Mouse (Mus musculus) myocyte (in vitro differentiated cells): ENCODE results near the gene Mprip.

Experiments used
- MAX ChIP-seq: IDR thresholded peaks from one replicate; pipeline ENCODE4 v1.6.1; 2011; ENCODE audit warnings: low read depth, mild to moderate bottlenecking, control low read depth
- POLR2A ChIP-seq: IDR thresholded peaks from one replicate; pipeline ENCODE4 v1.6.1; 2011; ENCODE audit warnings: low read depth, mild to moderate bottlenecking, control low read depth, moderate library complexity; ENCODE audit not compliant: insufficient read length
- POLR2AphosphoS2 ChIP-seq: IDR thresholded peaks from one replicate; pipeline ENCODE4 v1.6.1; 2011; ENCODE audit warnings: low read depth, control low read depth; ENCODE audit not compliant: insufficient read length
- TCF12 ChIP-seq: IDR thresholded peaks from one replicate; pipeline ENCODE4 v1.6.1; 2011; ENCODE audit warnings: mild to moderate bottlenecking, control low read depth; ENCODE audit not compliant: poor library complexity, insufficient read depth, severe bottlenecking
- TCF3 ChIP-seq: IDR thresholded peaks from one replicate; pipeline ENCODE4 v1.6.1; 2011; ENCODE audit warnings: low read depth, control low read depth; ENCODE audit not compliant: insufficient read length
- USF1 ChIP-seq: IDR thresholded peaks from one replicate; pipeline ENCODE4 v1.6.1; 2011; ENCODE audit warnings: low read depth, mild to moderate bottlenecking, control low read depth, moderate library complexity

DNA sequence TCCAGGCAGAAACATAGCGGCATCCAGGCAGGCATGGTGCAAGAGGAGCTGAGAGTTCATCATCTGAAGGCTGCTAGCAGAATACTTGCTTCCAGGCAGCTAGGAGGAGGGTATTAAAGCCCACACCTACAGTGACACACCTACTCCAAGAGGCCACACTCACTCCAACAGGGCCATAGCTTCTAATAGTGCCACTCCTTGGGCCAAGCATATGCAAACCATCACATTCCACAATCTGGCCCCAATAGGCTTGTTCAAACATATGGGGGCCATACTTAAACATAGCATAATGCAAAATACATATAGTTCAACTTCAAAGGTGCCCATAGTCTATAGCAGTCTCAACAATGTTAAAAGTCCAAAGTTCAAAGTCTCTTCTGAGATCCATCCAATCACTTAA is 128.2 kb downstream of the Mprip start:
- TF ChIP-seq MAX (no peak), POLR2A (no peak), TCF3 (no peak), USF1 (no peak), POLR2AphosphoS2 (no peak), TCF12 (no peak)
